Mouse (Mus musculus): ENCODE data around the gene Dleu7.

GRCm38 (mm10) chr14:62235214-62235613, 57.6 kb downstream of the Dleu7 start:
- TF ChIP-seq POLR2A (IDR thresholded peaks at IDR 0.05; ENCODE audit: insufficient read depth, low read length) (no peak), EP300 (IDR thresholded peaks at IDR 0.05; ENCODE audit: insufficient read depth, low read depth, low read length) (no peak)
